Mouse (Mus musculus) olfactory bulb, adult 2 months (tissue): ENCODE results near the gene Acer1. TPM values are rescaled to one million over a fixed set of nuclear protein-coding genes. Genes with fewer than 3 reads are reported as not detected.

ENCODE experiments used
- H3K27ac ChIP-seq: fragments of 200-500 bp; 2 replicates; pipeline ENCODE4 v1.5.1; 2012; ENCODE audit warnings: low read depth, low read length; ENCODE audit not compliant: insufficient read depth
- H3K4me1 ChIP-seq: fragments of 200-500 bp; 2 replicates; pipeline ENCODE4 v1.6.1; 2012; ENCODE audit warnings: low read length; ENCODE audit not compliant: control insufficient read depth, insufficient read depth
- H3K4me3 ChIP-seq: fragments of 200-500 bp; 2 replicates; pipeline ENCODE4 v1.5.1; 2012; ENCODE audit warnings: mild to moderate bottlenecking, low read depth, low read length, moderate library complexity; ENCODE audit not compliant: insufficient read depth
- CTCF ChIP-seq: fragments of 200-500 bp; IDR thresholded peaks from 2 replicates; pipeline ENCODE4 v1.5.1; 2012; ENCODE audit warnings: low read depth, mild to moderate bottlenecking, low read length, moderate library complexity; ENCODE audit not compliant: insufficient read depth
- POLR2A ChIP-seq: fragments of 200-500 bp; IDR thresholded peaks from 2 replicates; pipeline ENCODE4 v1.6.1; 2012; ENCODE audit warnings: mild to moderate bottlenecking, low read depth, low read length, moderate library complexity; ENCODE audit not compliant: insufficient read depth
- WGBS: fragments of 180-500 bp; shearing (Covaris S2); methylation state at CpG from one replicate; pipeline ENCODE4 v1.1.7; 2018; 5-methylcytosine and 5-hydroxymethylcytosine counted together
- polyA plus RNA-seq: library from polyadenylated mRNA; stranded (reverse); fragments of >200 nt; gene quantifications from 2 replicates; pipeline ENCODE4 v1.2.4, GENCODE M21; 2012; ENCODE audit warnings: low replicate concordance; ENCODE audit not compliant: missing spikeins, insufficient read depth, insufficient read length

The Acer1 gene
- not detected in 2 replicates for polyA plus RNA-seq

- no peak within 1 kb of the TSS for H3K4me3 ChIP-seq
- TF ChIP-seq CTCF = no peak
- no peak for TF ChIP-seq POLR2A
- WGBS = 79% methylated on average over 5 of the region's 5 CpGs
Observed at GRCm38 (mm10) chr17:56982013-56982412, at the start of gene Acer1. TSS of gene Acer1 (minus strand) at chr17:56982126.

GRCm38 (mm10) chr17:57030931-57031660 lies 49.2 kb upstream of the Acer1 start, which contains the start of gene Khsrp:
TSS of gene Khsrp (minus strand) at chr17:57031522.
- peaks cover 10% of the 10 kb centered on the region for H3K4me1 ChIP-seq
- 1% methylated on average over 99 of the region's 99 CpGs for WGBS

More at GRCm38 (mm10) chr17:56982013-56982412, at the start of gene Acer1:
- no peaks in the 10 kb centered on the region for H3K4me1 ChIP-seq
- no peak within 1 kb of the TSS for H3K27ac ChIP-seq

GRCm38 (mm10) chr17:57029691-57030090 lies 47.8 kb upstream of the Acer1 start:
- TF ChIP-seq POLR2A (no peak), CTCF (no peak)
- peak overlapping the region; percentile 25 for H3K4me3 ChIP-seq
- peaks cover 10% of the 10 kb centered on the region for H3K4me1 ChIP-seq
- WGBS = 26% methylated on average over 8 of the region's 8 CpGs
- no peak overlapping the region for H3K27ac ChIP-seq

More at GRCm38 (mm10) chr17:57030931-57031660, 49.2 kb upstream of the Acer1 start, which contains the start of gene Khsrp:
- TF ChIP-seq CTCF (no peak), POLR2A (peak; percentile 61)
- Histone ChIP-seq H3K27ac (peak within 1 kb of the TSS; percentile 93), H3K4me3 (peak within 1 kb of the TSS; percentile 91)

- no peak overlapping the region for H3K4me3 ChIP-seq
- H3K27ac ChIP-seq = no peak overlapping the region
- 78% methylated on average over 4 of the region's 4 CpGs for WGBS
- peaks cover 8% of the 10 kb centered on the region for H3K4me1 ChIP-seq
- TF ChIP-seq CTCF (no peak), POLR2A (no peak)
Observed at GRCm38 (mm10) chr17:57027471-57027870, 45.5 kb upstream of the Acer1 start.

- no peaks in the 10 kb centered on the region; the same call in 1 of the 2 replicates for H3K4me1 ChIP-seq
- no peak overlapping the region for H3K4me3 ChIP-seq
- no peak overlapping the region for H3K27ac ChIP-seq
- no peak for TF ChIP-seq POLR2A
- no peak for TF ChIP-seq CTCF
- 91% methylated on average over 5 of the region's 5 CpGs for WGBS
Observed at GRCm38 (mm10) chr17:57020960-57021359, 39.0 kb upstream of the Acer1 start.

GRCm38 (mm10) chr17:57019693-57020092 lies 37.8 kb upstream of the Acer1 start:
- TF ChIP-seq POLR2A (no peak), CTCF (no peak)
- H3K4me3 ChIP-seq = no peak overlapping the region
- H3K4me1 ChIP-seq = no peaks in the 10 kb centered on the region
- 85% methylated on average over 2 of the region's 2 CpGs for WGBS
- no peak overlapping the region for H3K27ac ChIP-seq

DNA sequence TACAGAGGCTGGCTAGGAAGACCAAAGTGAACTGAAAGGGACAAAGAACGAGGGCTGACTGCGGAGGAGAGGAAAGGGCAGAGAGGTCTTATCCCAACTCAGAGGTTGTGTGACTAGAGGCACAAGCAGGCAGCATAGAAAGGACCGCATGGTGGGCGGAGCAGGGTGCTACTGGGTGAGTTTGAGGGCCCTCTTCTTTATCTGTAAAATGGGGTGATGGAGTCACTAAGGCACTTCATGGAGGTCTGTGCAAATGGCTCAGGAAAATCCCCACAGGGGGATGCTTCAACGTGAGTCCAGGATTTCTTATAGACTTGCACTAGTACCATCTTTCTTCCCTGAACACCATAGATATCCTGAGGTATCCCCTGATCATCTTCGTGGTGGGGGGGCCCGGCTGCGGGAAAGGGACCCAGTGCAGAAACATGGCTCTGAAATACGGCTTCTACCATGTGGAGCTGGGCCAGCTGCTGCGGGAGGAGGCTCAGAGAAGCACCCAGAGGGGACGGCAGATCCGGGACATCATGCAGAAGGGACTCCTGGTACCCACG lies 30.4 kb upstream of the Acer1 start:
- WGBS = 70% methylated on average over 13 of the region's 13 CpGs
- H3K4me1 ChIP-seq = peaks cover 11% of the 10 kb centered on the region
- H3K4me3 ChIP-seq = peak overlapping the region; percentile 83
- TF ChIP-seq POLR2A = no peak
- no peak for TF ChIP-seq CTCF
- peak overlapping the region; percentile 98 for H3K27ac ChIP-seq

DNA sequence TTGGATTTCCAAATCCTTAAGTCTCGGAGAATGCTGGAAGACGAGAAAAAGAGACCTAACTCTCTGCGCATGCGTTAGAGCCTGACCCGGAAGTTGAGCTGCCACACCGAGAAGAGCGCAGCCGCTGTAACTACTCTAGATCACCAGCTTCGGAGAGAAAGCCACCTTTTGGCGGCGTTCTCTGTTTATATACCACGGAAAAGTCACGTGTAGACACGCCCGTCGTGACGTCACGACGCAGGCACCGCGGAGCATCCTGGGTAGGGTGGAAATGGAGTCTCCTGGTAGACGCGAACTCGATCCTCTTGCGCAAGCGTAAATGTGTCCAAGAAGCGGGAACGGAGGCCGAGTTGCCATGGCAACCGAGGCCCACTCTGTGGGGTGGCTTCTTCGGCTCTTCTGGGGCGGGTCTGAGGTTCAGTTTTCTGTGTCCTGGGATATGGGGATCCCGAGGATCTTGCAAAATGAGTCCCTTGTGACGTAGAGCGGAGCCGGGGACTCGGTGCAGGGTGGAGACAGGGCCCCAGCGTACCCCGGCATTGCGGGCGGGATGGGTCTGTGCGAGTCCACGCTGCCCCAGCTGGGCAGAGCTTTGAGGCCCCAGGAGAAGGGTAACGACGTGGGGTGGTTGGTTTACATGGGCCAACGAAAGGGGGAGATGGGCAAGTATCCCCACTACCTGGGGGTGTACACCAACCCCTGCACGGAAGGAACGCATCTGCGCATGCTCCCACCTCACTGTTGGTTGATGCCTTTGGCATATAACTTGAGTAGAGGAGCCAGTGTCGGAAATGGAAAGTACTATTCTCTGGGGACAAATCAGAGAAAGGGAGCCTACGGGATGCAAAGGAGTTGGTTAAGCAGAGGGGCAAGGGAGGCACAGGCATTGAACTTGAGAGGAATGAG lies 29.6 kb upstream of the Acer1 start, which contains the start of the genes Gtf2f1 and Gm17949:
Gtf2f1 (minus strand) TSS at position 53 of the 906 bp plus-strand sequence.
Gm17949 (plus strand) TSS at position 234 of the 906 bp plus-strand sequence.
- H3K4me1 ChIP-seq = peaks cover 11% of the 10 kb centered on the region
- under 1% methylated on average over 51 of the region's 51 CpGs for WGBS
- TF ChIP-seq CTCF (no peak), POLR2A (peak; percentile 98)
- H3K4me3 ChIP-seq = peak within 1 kb of the TSS; percentile 83
- H3K27ac ChIP-seq = peak within 1 kb of the TSS; percentile 98
